Mouse (Mus musculus): Measurements from ENCODE around the gene Pip4k2c. TPM values are rescaled to one million over a fixed set of nuclear protein-coding genes. Genes with fewer than 3 reads are reported as not detected.

Pip4k2c gene
- polyA plus RNA-seq (2012; ENCODE audit: insufficient read depth, insufficient read length, missing spikeins) = 15.4 and 18.5 TPM in 2 replicates

- Histone ChIP-seq H3K4me3 (ENCODE audit: insufficient read depth, low read depth, low read length) (peak within 1 kb of the TSS; percentile 87), H3K4me1 (ENCODE audit: control insufficient read depth, insufficient read depth, insufficient read length, low read length) (no peaks in the 10 kb centered on the region)
Observed at GRCm38 (mm10) chr10:127211414-127211854, at the start of gene Pip4k2c. Gene Pip4k2c, minus strand, starts transcription at chr10:127211585.

GRCm38 (mm10) chr10:127258489-127258888 is 47.1 kb upstream of the Pip4k2c start:
- Histone ChIP-seq H3K4me1 (ENCODE audit: control insufficient read depth, insufficient read depth, insufficient read length, low read length) (no peaks in the 10 kb centered on the region), H3K4me3 (ENCODE audit: insufficient read depth, low read depth, low read length) (no peak overlapping the region), H3K27ac (replicated peaks; ENCODE audit: low read depth, low read length) (no peak overlapping the region)

More at GRCm38 (mm10) chr10:127211414-127211854, at the start of gene Pip4k2c:
- H3K27ac ChIP-seq (replicated peaks; ENCODE audit: low read depth, low read length) = no peak within 1 kb of the TSS

GRCm38 (mm10) chr10:127257790-127258189 is 46.4 kb upstream of the Pip4k2c start:
- Histone ChIP-seq H3K27ac (replicated peaks; ENCODE audit: low read depth, low read length) (no peak overlapping the region), H3K4me3 (ENCODE audit: insufficient read depth, low read depth, low read length) (no peak overlapping the region), H3K4me1 (ENCODE audit: control insufficient read depth, insufficient read depth, insufficient read length, low read length) (no peaks in the 10 kb centered on the region)

- Histone ChIP-seq H3K4me1 (ENCODE audit: control insufficient read depth, insufficient read depth, insufficient read length, low read length) (no peaks in the 10 kb centered on the region), H3K4me3 (ENCODE audit: insufficient read depth, low read depth, low read length) (no peak overlapping the region), H3K27ac (replicated peaks; ENCODE audit: low read depth, low read length) (no peak overlapping the region)
Observed at GRCm38 (mm10) chr10:127255625-127256345, 44.4 kb upstream of the Pip4k2c start.

- Histone ChIP-seq H3K4me1 (ENCODE audit: control insufficient read depth, insufficient read depth, insufficient read length, low read length) (no peaks in the 10 kb centered on the region), H3K4me3 (ENCODE audit: insufficient read depth, low read depth, low read length) (no peak overlapping the region), H3K27ac (replicated peaks; ENCODE audit: low read depth, low read length) (no peak overlapping the region)
Observed at GRCm38 (mm10) chr10:127250810-127251209, 39.4 kb upstream of the Pip4k2c start.

GRCm38 (mm10) chr10:127238241-127238824 is 26.9 kb upstream of the Pip4k2c start:
- no peaks in the 10 kb centered on the region for H3K4me1 ChIP-seq (ENCODE audit: control insufficient read depth, insufficient read depth, insufficient read length, low read length)
- H3K27ac ChIP-seq (replicated peaks; ENCODE audit: low read depth, low read length) = no peak overlapping the region
- no peak overlapping the region for H3K4me3 ChIP-seq (ENCODE audit: insufficient read depth, low read depth, low read length)

GRCm38 (mm10) chr10:127236541-127236940 is 25.2 kb upstream of the Pip4k2c start:
- no peaks in the 10 kb centered on the region for H3K4me1 ChIP-seq (ENCODE audit: control insufficient read depth, insufficient read depth, insufficient read length, low read length)
- no peak overlapping the region for H3K4me3 ChIP-seq (ENCODE audit: insufficient read depth, low read depth, low read length)
- H3K27ac ChIP-seq (replicated peaks; ENCODE audit: low read depth, low read length) = no peak overlapping the region

- Histone ChIP-seq H3K27ac (replicated peaks; ENCODE audit: low read depth, low read length) (no peak overlapping the region), H3K4me3 (ENCODE audit: insufficient read depth, low read depth, low read length) (no peak overlapping the region), H3K4me1 (ENCODE audit: control insufficient read depth, insufficient read depth, insufficient read length, low read length) (no peaks in the 10 kb centered on the region)
Observed at GRCm38 (mm10) chr10:127233141-127233540, 21.8 kb upstream of the Pip4k2c start.

GRCm38 (mm10) chr10:127231741-127232140 is 20.4 kb upstream of the Pip4k2c start:
- Histone ChIP-seq H3K27ac (replicated peaks; ENCODE audit: low read depth, low read length) (no peak overlapping the region), H3K4me1 (ENCODE audit: control insufficient read depth, insufficient read depth, insufficient read length, low read length) (no peaks in the 10 kb centered on the region), H3K4me3 (ENCODE audit: insufficient read depth, low read depth, low read length) (no peak overlapping the region)

- no peak overlapping the region for H3K4me3 ChIP-seq (ENCODE audit: insufficient read depth, low read depth, low read length)
- H3K4me1 ChIP-seq (ENCODE audit: control insufficient read depth, insufficient read depth, insufficient read length, low read length) = no peaks in the 10 kb centered on the region
- no peak overlapping the region for H3K27ac ChIP-seq (replicated peaks; ENCODE audit: low read depth, low read length)
Observed at GRCm38 (mm10) chr10:127230693-127231092, 19.3 kb upstream of the Pip4k2c start.

GRCm38 (mm10) chr10:127228897-127229296 is 17.5 kb upstream of the Pip4k2c start:
- Histone ChIP-seq H3K27ac (replicated peaks; ENCODE audit: low read depth, low read length) (no peak overlapping the region), H3K4me3 (ENCODE audit: insufficient read depth, low read depth, low read length) (no peak overlapping the region), H3K4me1 (ENCODE audit: control insufficient read depth, insufficient read depth, insufficient read length, low read length) (no peaks in the 10 kb centered on the region)

- Histone ChIP-seq H3K4me1 (ENCODE audit: control insufficient read depth, insufficient read depth, insufficient read length, low read length) (no peaks in the 10 kb centered on the region), H3K4me3 (ENCODE audit: insufficient read depth, low read depth, low read length) (no peak overlapping the region), H3K27ac (replicated peaks; ENCODE audit: low read depth, low read length) (no peak overlapping the region)
Observed at GRCm38 (mm10) chr10:127227163-127227562, 15.8 kb upstream of the Pip4k2c start.

- H3K27ac ChIP-seq (replicated peaks; ENCODE audit: low read depth, low read length) = no peak overlapping the region
- no peak overlapping the region for H3K4me3 ChIP-seq (ENCODE audit: insufficient read depth, low read depth, low read length)
- no peaks in the 10 kb centered on the region for H3K4me1 ChIP-seq (ENCODE audit: control insufficient read depth, insufficient read depth, insufficient read length, low read length)
Observed at GRCm38 (mm10) chr10:127226318-127226895, 15.0 kb upstream of the Pip4k2c start.

- no peaks in the 10 kb centered on the region for H3K4me1 ChIP-seq (ENCODE audit: control insufficient read depth, insufficient read depth, insufficient read length, low read length)
- H3K4me3 ChIP-seq (ENCODE audit: insufficient read depth, low read depth, low read length) = no peak overlapping the region
- H3K27ac ChIP-seq (replicated peaks; ENCODE audit: low read depth, low read length) = no peak overlapping the region
Observed at GRCm38 (mm10) chr10:127225732-127226131, 14.3 kb upstream of the Pip4k2c start.

- Histone ChIP-seq H3K27ac (replicated peaks; ENCODE audit: low read depth, low read length) (no peak overlapping the region), H3K4me3 (ENCODE audit: insufficient read depth, low read depth, low read length) (no peak overlapping the region), H3K4me1 (ENCODE audit: control insufficient read depth, insufficient read depth, insufficient read length, low read length) (no peaks in the 10 kb centered on the region)
Observed at GRCm38 (mm10) chr10:127225213-127225612, 13.8 kb upstream of the Pip4k2c start.

Measured in brown adipose tissue, adult 24 weeks (tissue).